Mouse (Mus musculus) lung, adult 2 months (tissue): Measurements from ENCODE around the gene Gde1.

Experiments used
- CTCF ChIP-seq: fragments of 200-500 bp; IDR thresholded peaks from 2 replicates; pipeline ENCODE4 v1.5.1; 2011; ENCODE audit warnings: mild to moderate bottlenecking, low read length, control low read depth; ENCODE audit not compliant: insufficient read depth
- POLR2A ChIP-seq: fragments of 200-500 bp; IDR thresholded peaks from 2 replicates; pipeline ENCODE4 v1.6.1; 2011; ENCODE audit warnings: low read depth, mild to moderate bottlenecking, control low read depth, low read length, borderline replicate concordance; ENCODE audit errors: extremely low read depth

GRCm38 (mm10) chr7:118676826-118677225 is 28.8 kb downstream of the Gde1 start:
- no peak for TF ChIP-seq POLR2A
- no peak for TF ChIP-seq CTCF
